Mouse (Mus musculus): ENCODE results near the gene Elob. TPM values are rescaled to one million over a fixed set of nuclear protein-coding genes. Genes with fewer than 3 reads are reported as not detected.

Gene Elob
- 588 and 602 TPM in 2 replicates for polyA plus RNA-seq (2016; fragmentation: Nextera tagmentation; extraction: Ambion mirVana)

DNA sequence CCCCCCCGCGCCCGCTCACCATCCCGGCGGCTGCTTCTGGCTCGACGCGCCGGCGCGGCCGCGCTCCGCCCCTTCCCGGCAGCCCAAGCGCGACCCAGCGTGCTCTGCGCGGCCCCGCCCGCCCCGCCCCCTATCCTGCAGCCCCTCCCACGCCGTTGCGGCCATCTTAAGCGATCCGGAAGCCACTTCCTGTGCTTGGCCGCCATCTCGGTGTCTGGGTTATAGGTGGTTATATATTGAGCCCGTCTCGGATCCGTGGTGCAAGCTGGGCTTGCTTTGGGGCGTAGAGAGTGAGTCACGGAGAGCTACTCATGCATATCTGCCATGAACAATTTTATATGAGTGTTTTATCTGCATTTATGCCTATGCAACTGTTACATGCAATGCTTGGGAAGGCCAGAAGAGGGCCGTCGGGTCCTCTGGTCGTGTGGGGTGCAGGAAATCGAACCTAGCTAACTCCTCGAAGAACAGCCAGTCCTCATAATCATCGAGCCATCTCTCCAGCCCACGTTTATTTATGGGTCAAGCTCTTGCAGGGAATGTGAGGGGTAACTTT is at the start of gene Elob:
Gene Elob, minus strand, starts transcription at position 73 of the 556 bp plus-strand sequence.
- Histone ChIP-seq H3K27me3 (replicated peaks) (peaks cover 39% of the 10 kb centered on the region), H3K9ac (peak within 1 kb of the TSS; percentile 85), H3K36me3 (peaks cover 34% of the 10 kb centered on the region), H3K4me3 (peak within 1 kb of the TSS; percentile 84), H3K27ac (peak within 1 kb of the TSS; percentile 85), H3K4me1 (peaks cover 31% of the 10 kb centered on the region), H3K4me2 (peak within 1 kb of the TSS; percentile 87), H3K9me3 (replicated peaks) (no peaks in the 10 kb centered on the region)
- 1% methylated on average over 37 of the region's 42 CpGs for WGBS (ENCODE audit: insufficient replicate concordance)
- ATAC-seq, result peak; percentile 92

DNA sequence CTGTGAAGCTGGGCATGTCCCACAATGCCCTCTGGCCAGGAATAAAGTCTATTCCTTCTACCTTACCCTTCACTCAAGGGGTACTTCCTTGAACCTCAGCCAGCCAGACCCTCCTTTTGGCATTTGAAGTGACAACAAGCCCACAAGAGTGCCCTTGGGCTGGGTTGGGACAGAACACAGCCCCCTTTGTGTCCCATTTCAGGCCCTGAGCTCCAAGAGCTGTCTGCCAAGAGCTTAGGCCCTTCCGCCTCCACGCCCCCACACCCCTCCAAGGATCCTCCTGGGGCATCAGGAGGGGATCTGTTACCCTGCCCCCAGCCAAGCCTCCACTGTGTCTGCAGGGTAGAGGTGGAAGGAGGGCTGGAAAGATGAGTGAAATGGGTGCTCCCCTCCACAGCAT is 48.2 kb upstream of the Elob start:
- no peak overlapping the region for H3K4me3 ChIP-seq
- no peak overlapping the region for H3K4me2 ChIP-seq
- no peak overlapping the region for H3K9ac ChIP-seq
- H3K9me3 ChIP-seq (replicated peaks), result no peaks in the 10 kb centered on the region
- H3K36me3 ChIP-seq, result no peaks in the 10 kb centered on the region
- no peak overlapping the region for H3K27ac ChIP-seq
- H3K27me3 ChIP-seq (replicated peaks), result no peaks in the 10 kb centered on the region
- H3K4me1 ChIP-seq, result no peaks in the 10 kb centered on the region
- WGBS (ENCODE audit: insufficient replicate concordance), result 81% methylated on average over 2 of the region's 2 CpGs
- no peak for ATAC-seq

DNA sequence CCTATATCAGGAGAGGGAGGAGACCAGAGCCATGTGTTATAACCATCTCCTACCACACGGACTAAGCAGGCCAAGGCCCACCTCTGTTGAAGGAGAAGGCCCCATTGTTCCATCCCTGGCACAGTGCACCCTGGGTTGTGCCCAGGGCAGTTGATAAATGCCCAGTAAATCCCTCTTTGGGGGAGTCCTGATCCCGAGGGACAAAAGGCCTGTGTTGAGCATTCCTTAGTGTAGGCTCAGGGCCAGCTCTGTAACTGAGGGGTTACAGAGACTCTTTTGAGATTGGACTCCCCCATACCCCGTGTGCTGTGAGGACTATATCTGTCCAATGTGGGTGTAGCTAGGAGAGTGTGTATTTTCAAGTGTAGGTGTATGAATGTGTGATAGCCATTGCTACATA is 47.8 kb upstream of the Elob start:
- Histone ChIP-seq H3K4me1 (no peaks in the 10 kb centered on the region), H3K27me3 (replicated peaks) (no peaks in the 10 kb centered on the region), H3K27ac (no peak overlapping the region), H3K9me3 (replicated peaks) (no peaks in the 10 kb centered on the region), H3K4me2 (no peak overlapping the region), H3K9ac (no peak overlapping the region), H3K4me3 (no peak overlapping the region), H3K36me3 (no peaks in the 10 kb centered on the region)
- 35% methylated on average over 3 of the region's 3 CpGs for WGBS (ENCODE audit: insufficient replicate concordance)
- ATAC-seq, result no peak

DNA sequence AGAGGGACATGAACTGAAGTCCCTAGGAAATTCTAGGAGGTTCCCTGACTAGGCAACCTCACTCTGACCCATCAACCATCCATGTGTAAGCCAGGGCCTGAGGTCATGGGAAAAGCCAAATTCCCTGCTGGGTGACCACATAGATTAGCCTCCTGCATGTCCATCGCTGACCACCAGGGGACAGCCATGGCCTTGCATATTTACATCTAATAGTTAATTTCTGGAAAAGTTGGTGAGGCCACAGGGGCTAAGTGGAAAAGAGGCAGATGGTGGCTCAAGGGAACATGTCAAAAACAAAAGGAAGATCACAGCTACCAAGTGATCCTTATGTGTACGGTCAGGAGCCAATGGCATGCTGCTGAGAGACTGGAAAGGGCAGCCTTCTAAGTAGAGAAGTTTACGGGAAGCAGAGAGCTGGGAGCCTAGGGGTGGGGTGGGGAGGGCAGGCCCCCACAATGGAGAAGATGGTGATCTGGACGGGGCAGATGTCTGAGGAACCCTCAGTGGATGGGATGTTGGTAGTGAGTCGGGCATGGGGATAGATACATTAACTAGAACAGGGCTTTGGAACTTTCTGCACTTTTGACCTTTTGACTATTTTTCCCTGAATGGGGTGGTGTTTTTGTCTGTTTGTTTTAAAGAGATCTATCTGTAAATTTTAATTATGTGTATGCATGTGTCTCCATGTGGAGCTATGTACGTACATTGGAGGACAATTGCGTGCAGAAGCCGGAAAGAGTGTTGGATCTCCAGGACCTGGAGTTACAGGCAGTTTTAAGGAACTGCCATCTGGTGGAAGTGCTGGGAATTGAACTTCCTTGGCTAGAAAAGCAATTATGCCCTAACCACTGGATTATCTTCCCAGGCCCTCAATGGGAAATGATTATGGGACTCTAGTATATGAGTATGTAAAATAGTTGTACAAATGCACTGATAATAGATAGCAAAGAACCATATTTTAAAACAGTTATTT is 45.2 kb upstream of the Elob start:
- Histone ChIP-seq H3K27ac (no peak overlapping the region), H3K4me3 (no peak overlapping the region), H3K9me3 (replicated peaks) (no peaks in the 10 kb centered on the region), H3K36me3 (no peaks in the 10 kb centered on the region), H3K27me3 (replicated peaks) (no peaks in the 10 kb centered on the region), H3K4me1 (no peaks in the 10 kb centered on the region), H3K4me2 (no peak overlapping the region), H3K9ac (no peak overlapping the region)
- no peak for ATAC-seq
- WGBS (ENCODE audit: insufficient replicate concordance), result 41% methylated on average over 8 of the region's 8 CpGs

DNA sequence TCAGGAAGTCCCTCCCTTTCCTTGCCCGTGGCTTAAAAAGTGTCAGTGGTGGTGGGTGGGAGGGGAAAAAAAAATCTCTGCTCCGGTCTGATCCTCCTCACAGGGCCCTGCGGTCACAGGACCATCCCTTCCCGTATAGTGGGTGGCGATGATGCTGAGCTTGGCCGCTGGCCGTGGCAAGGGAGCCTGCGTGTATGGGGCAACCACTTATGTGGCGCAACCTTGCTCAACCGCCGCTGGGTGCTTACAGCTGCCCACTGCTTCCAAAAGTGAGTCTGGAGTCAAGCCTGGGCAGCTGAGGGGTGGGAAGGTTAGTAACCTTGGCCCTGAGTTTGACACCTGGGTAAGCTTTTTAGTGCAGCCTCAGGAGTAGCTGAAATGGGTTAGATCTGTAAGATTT is 39.6 kb upstream of the Elob start:
- Histone ChIP-seq H3K36me3 (no peaks in the 10 kb centered on the region), H3K9ac (no peak overlapping the region), H3K4me1 (no peaks in the 10 kb centered on the region), H3K27me3 (replicated peaks) (no peaks in the 10 kb centered on the region), H3K4me3 (no peak overlapping the region), H3K27ac (no peak overlapping the region), H3K4me2 (no peak overlapping the region), H3K9me3 (replicated peaks) (no peaks in the 10 kb centered on the region)
- WGBS (ENCODE audit: insufficient replicate concordance), result 69% methylated on average over 11 of the region's 11 CpGs
- ATAC-seq, result no peak

DNA sequence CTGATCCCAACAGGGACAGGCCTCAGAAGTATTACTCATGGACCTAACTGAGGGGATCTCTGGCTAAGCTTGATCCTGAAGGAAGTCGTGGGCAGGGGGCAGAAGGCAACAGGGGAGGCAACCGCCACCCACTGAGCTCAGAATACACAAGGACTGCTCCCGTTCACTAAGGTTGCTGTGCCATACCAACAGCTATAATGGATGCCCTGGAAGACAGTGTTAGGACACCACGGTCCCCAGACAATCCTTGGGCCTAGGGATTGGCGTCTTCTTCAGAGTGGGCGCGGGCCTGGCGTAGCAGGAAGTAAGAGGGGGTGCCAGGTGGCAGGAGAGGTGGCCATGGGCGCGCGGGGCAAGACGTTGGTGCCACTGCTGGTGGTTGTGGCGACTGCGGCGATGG is 38.8 kb upstream of the Elob start, which contains the start of gene Prss21:
Gene Prss21, plus strand, starts transcription at position 301 of the 400 bp plus-strand sequence.
- Histone ChIP-seq H3K27ac (no peak within 1 kb of the TSS), H3K4me2 (no peak within 1 kb of the TSS), H3K4me3 (no peak within 1 kb of the TSS), H3K9me3 (replicated peaks) (no peaks in the 10 kb centered on the region), H3K4me1 (no peaks in the 10 kb centered on the region), H3K36me3 (no peaks in the 10 kb centered on the region), H3K27me3 (replicated peaks) (no peaks in the 10 kb centered on the region), H3K9ac (no peak within 1 kb of the TSS)
- 65% methylated on average over 15 of the region's 15 CpGs for WGBS (ENCODE audit: insufficient replicate concordance)
- no peak for ATAC-seq

DNA sequence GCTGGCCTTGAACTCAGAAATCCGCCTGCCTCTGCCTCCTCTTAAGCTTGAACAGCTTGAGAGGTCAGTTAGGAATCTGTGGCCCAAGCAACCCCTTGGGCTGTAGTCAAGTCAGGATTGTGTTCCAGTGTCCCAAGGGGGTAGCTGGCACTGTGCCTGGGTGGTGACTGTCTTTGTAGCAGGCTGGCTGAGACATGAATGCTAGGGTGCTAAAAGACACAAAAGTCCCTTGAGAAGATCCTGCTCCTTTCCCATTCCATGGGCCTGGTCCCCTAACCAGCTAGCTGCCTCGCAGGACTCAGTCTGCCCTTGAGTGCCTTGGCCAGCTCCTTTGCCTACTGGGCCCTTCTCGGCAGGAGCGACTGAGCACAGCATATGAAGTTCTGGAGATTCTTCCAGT is 34.0 kb upstream of the Elob start:
- H3K9me3 ChIP-seq (replicated peaks), result no peaks in the 10 kb centered on the region
- H3K27me3 ChIP-seq (replicated peaks), result 0 out of 2 replicates have a peak, but pooled peaks cover 5% of the 10 kb centered on the region
- no peaks in the 10 kb centered on the region for H3K4me1 ChIP-seq
- no peak overlapping the region for H3K4me3 ChIP-seq
- no peak overlapping the region for H3K4me2 ChIP-seq
- 63% methylated on average over 4 of the region's 4 CpGs for WGBS (ENCODE audit: insufficient replicate concordance)
- no peak for ATAC-seq
- H3K9ac ChIP-seq, result no peak overlapping the region
- no peak overlapping the region for H3K27ac ChIP-seq
- no peaks in the 10 kb centered on the region for H3K36me3 ChIP-seq

DNA sequence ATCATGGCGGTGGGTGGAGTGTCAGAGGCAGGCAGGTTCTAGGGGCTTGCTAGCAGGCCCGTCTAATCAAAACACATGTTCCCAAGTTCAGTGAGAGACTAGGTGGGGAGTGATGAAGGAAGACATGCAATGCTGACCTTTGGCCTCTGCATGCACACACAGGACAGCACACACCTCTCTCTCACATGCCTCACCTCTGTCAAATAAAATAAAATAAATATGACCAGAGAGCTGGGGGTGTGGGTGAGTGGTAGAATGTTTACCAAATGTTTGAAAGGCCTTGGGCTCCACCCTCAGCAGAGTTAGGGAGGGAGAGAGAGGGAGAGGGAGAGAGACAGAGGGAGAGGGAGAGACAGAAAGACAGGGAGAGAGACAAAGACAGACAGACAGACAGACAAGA is 29.0 kb upstream of the Elob start:
- H3K4me1 ChIP-seq, result no peaks in the 10 kb centered on the region
- WGBS (ENCODE audit: insufficient replicate concordance), result 71% methylated on average over 2 of the region's 2 CpGs
- no peak overlapping the region for H3K9ac ChIP-seq
- no peaks in the 10 kb centered on the region for H3K9me3 ChIP-seq (replicated peaks)
- no peaks in the 10 kb centered on the region for H3K36me3 ChIP-seq
- H3K27me3 ChIP-seq (replicated peaks), result peaks cover 5% of the 10 kb centered on the region; the same call in 1 of the 2 replicates
- H3K4me3 ChIP-seq, result no peak overlapping the region
- no peak overlapping the region for H3K27ac ChIP-seq
- no peak for ATAC-seq
- H3K4me2 ChIP-seq, result no peak overlapping the region

DNA sequence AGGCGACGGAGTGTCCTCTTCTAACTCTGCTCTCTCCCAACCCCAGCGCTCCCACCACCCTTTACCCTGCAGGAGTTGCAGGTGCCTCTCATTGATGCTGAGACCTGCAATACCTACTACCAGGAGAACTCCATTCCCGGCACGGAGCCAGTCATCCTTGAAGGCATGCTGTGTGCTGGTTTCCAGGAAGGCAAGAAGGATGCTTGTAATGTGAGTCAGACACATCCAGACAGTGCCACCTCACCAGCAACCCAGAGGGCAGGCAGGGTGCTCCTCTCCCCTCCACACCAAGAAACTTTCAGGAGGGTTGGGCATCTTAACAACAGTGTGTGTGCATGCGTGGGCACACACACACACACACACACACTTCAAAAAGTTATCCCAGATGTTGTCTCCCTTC is 28.3 kb upstream of the Elob start:
- Histone ChIP-seq H3K9ac (no peak overlapping the region), H3K9me3 (replicated peaks) (no peaks in the 10 kb centered on the region), H3K4me2 (no peak overlapping the region), H3K27ac (no peak overlapping the region), H3K27me3 (replicated peaks) (peaks cover 5% of the 10 kb centered on the region; the same call in 1 of the 2 replicates), H3K36me3 (no peaks in the 10 kb centered on the region), H3K4me1 (no peaks in the 10 kb centered on the region), H3K4me3 (no peak overlapping the region)
- 73% methylated on average over 6 of the region's 6 CpGs for WGBS (ENCODE audit: insufficient replicate concordance)
- ATAC-seq, result no peak

DNA sequence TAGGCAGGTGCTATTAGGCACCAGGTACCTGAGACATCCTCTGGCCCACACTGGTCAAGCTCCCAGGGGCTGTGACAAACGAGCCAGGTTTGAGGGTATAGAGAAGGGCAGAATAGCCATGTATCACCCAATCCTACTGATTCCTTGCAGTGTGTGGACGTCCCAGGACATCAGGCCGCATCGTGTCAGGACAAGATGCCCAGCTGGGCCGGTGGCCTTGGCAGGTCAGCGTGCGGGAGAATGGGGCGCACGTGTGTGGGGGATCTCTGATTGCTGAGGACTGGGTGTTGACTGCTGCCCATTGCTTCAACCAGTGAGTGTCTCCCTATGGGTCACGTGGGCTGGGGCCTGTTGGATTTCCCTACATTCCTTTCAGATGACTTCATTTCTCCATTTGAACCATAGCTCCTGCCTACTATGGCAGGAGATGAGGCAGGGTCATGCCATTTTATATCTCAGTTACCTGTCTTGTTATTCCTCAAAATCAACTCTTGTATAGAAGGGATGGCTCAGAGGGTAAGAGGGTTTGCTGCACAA is 25.4 kb upstream of the Elob start:
- no peaks in the 10 kb centered on the region for H3K4me1 ChIP-seq
- ATAC-seq, result no peak
- H3K9ac ChIP-seq, result no peak overlapping the region
- no peak overlapping the region for H3K27ac ChIP-seq
- H3K27me3 ChIP-seq (replicated peaks), result no peaks in the 10 kb centered on the region; the same call in 1 of the 2 replicates
- no peak overlapping the region for H3K4me3 ChIP-seq
- no peak overlapping the region for H3K4me2 ChIP-seq
- no peaks in the 10 kb centered on the region for H3K36me3 ChIP-seq
- no peaks in the 10 kb centered on the region for H3K9me3 ChIP-seq (replicated peaks)
- WGBS (ENCODE audit: insufficient replicate concordance), result 75% methylated on average over 10 of the region's 10 CpGs

DNA sequence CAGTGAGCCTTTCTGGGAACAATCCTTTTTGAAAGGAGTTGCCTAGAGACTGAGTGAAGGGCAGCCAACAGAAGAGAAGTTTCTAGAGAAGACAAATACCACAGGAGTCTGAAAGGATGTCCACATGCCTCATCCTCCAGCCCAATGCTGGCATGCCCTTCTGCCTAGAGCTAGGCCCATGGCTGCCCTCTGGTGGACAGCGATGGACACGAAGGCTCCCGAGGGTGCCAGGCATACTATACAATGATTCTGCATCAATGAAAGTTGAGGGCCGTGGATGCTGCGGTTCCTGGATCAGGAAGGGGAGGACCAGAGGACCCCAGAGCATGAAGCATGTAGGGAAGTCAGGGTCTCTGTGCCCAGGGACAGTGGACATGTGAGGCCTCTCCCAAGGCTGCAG is 24.4 kb upstream of the Elob start:
- Histone ChIP-seq H3K4me2 (no peak overlapping the region), H3K4me1 (no peaks in the 10 kb centered on the region), H3K9me3 (replicated peaks) (no peaks in the 10 kb centered on the region), H3K27me3 (replicated peaks) (no peaks in the 10 kb centered on the region; the same call in 1 of the 2 replicates), H3K27ac (no peak overlapping the region), H3K36me3 (no peaks in the 10 kb centered on the region), H3K9ac (no peak overlapping the region), H3K4me3 (no peak overlapping the region)
- WGBS (ENCODE audit: insufficient replicate concordance), result 25% methylated on average over 5 of the region's 5 CpGs
- no peak for ATAC-seq
